Mouse (Mus musculus) midbrain, embryonic 11.5 days (tissue): ENCODE measurements around the gene Prlr. TPM values are rescaled to one million over a fixed set of nuclear protein-coding genes. Genes with fewer than 3 reads are reported as not detected.

Experiments used
- ATAC-seq: fragments of 200-750 bp; cut with Nextera tagmentation; 2 replicates; pipeline ENCODE4 v1.8.0; 2017; ENCODE audit warnings: moderate TSS enrichment, moderate library complexity; ENCODE audit not compliant: low FRiP score
- DNase-seq: peaks from one replicate; pipeline ENCODE4 v3.0.0; 2015; ENCODE audit warnings: low spot score; ENCODE audit errors: missing footprints
- H3K27ac ChIP-seq: fragments of 300-500 bp; sonication (generic); 2 replicates; pipeline ENCODE4 v1.5.1; 2014; ENCODE audit warnings: low read depth, low read length
- H3K27me3 ChIP-seq: fragments of 300-500 bp; sonication (generic); 2 replicates; pipeline ENCODE4 v1.6.1; 2014; ENCODE audit warnings: mild to moderate bottlenecking, low read length, moderate library complexity, mixed read lengths; ENCODE audit not compliant: control insufficient read depth, insufficient read depth
- H3K36me3 ChIP-seq: fragments of 300-500 bp; sonication (generic); 2 replicates; pipeline ENCODE4 v1.6.1; 2014; ENCODE audit warnings: mild to moderate bottlenecking, low read length, moderate library complexity, mixed read lengths; ENCODE audit not compliant: control insufficient read depth, insufficient read depth
- H3K4me1 ChIP-seq: fragments of 300-500 bp; sonication (generic); 2 replicates; pipeline ENCODE4 v1.6.1; 2014; ENCODE audit warnings: low read length; ENCODE audit not compliant: control insufficient read depth, insufficient read depth
- H3K4me2 ChIP-seq: fragments of 300-500 bp; sonication (generic); 2 replicates; pipeline ENCODE4 v1.6.1; 2014; ENCODE audit warnings: mild to moderate bottlenecking, moderate library complexity
- H3K4me3 ChIP-seq: fragments of 300-500 bp; sonication (generic); 2 replicates; pipeline ENCODE4 v1.5.1; 2014; ENCODE audit warnings: low read depth, low read length
- H3K9ac ChIP-seq: fragments of 300-500 bp; sonication (generic); 2 replicates; pipeline ENCODE4 v1.6.1; 2014; ENCODE audit warnings: low read length
- H3K9me3 ChIP-seq: fragments of 300-500 bp; sonication (generic); 2 replicates; pipeline ENCODE4 v1.6.1; 2016; ENCODE audit warnings: low read length; ENCODE audit not compliant: control insufficient read depth
- WGBS: fragments of 180-500 bp; shearing (Covaris S2); extraction: QIAGEN DNeasy Blood & Tissue Kit; methylation state at CpG from one replicate; pipeline ENCODE4 v1.1.7; 2014; 5-methylcytosine and 5-hydroxymethylcytosine counted together
- polyA plus RNA-seq: library from polyadenylated mRNA; unstranded; fragments of >200 nt; fragmentation: Nextera tagmentation; extraction: Ambion mirVana; gene quantifications from 2 replicates; pipeline ENCODE4 v1.2.1, GENCODE M21; 2014

The Prlr gene
- polyA plus RNA-seq, 1 experiment from 2014 or later, result 0.23 TPM

GRCm38 (mm10) chr15:10281546-10281945 is 104.5 kb downstream of the Prlr start:
- no peak overlapping the region for H3K27ac ChIP-seq
- ATAC-seq, result no peak
- H3K4me1 ChIP-seq, result no peaks in the 10 kb centered on the region
- H3K9me3 ChIP-seq, result no peaks in the 10 kb centered on the region
- H3K4me2 ChIP-seq, result no peak overlapping the region
- H3K9ac ChIP-seq, result no peak overlapping the region
- no peak for DNase-seq
- no peak overlapping the region for H3K4me3 ChIP-seq
- no peaks in the 10 kb centered on the region for H3K27me3 ChIP-seq
- 84% methylated on average over 5 of the region's 5 CpGs for WGBS
- H3K36me3 ChIP-seq, result no peaks in the 10 kb centered on the region

GRCm38 (mm10) chr15:10283661-10284060 is 106.6 kb downstream of the Prlr start:
- Histone ChIP-seq H3K27ac (no peak overlapping the region), H3K9me3 (no peaks in the 10 kb centered on the region), H3K4me2 (no peak overlapping the region), H3K9ac (no peak overlapping the region), H3K27me3 (no peaks in the 10 kb centered on the region), H3K36me3 (no peaks in the 10 kb centered on the region), H3K4me1 (no peaks in the 10 kb centered on the region), H3K4me3 (no peak overlapping the region)
- DNase-seq, result no peak
- ATAC-seq, result no peak

GRCm38 (mm10) chr15:10296570-10296969 is 119.5 kb downstream of the Prlr start:
- DNase-seq (no peak), ATAC-seq (no peak)
- Histone ChIP-seq H3K4me3 (no peak overlapping the region), H3K9me3 (no peaks in the 10 kb centered on the region), H3K36me3 (no peaks in the 10 kb centered on the region), H3K9ac (no peak overlapping the region), H3K4me1 (no peaks in the 10 kb centered on the region), H3K27me3 (no peaks in the 10 kb centered on the region), H3K4me2 (no peak overlapping the region), H3K27ac (no peak overlapping the region)
- WGBS, result 82% methylated on average over 1 of the region's 1 CpGs

GRCm38 (mm10) chr15:10298058-10298457 is 121.0 kb downstream of the Prlr start:
- 88% methylated on average over 1 of the region's 1 CpGs for WGBS
- ATAC-seq (no peak), DNase-seq (no peak)
- no peaks in the 10 kb centered on the region for H3K27me3 ChIP-seq
- no peaks in the 10 kb centered on the region for H3K9me3 ChIP-seq
- no peak overlapping the region for H3K9ac ChIP-seq
- no peak overlapping the region for H3K4me3 ChIP-seq
- no peak overlapping the region for H3K4me2 ChIP-seq
- H3K36me3 ChIP-seq, result no peaks in the 10 kb centered on the region
- H3K27ac ChIP-seq, result no peak overlapping the region
- H3K4me1 ChIP-seq, result no peaks in the 10 kb centered on the region

- no peak overlapping the region for H3K9ac ChIP-seq
- H3K4me3 ChIP-seq, result no peak overlapping the region
- 70% methylated on average over 3 of the region's 3 CpGs for WGBS
- H3K27me3 ChIP-seq, result no peaks in the 10 kb centered on the region
- no peak overlapping the region for H3K4me2 ChIP-seq
- no peaks in the 10 kb centered on the region for H3K36me3 ChIP-seq
- DNase-seq (no peak), ATAC-seq (no peak)
- H3K27ac ChIP-seq, result no peak overlapping the region
- H3K9me3 ChIP-seq, result no peaks in the 10 kb centered on the region
- H3K4me1 ChIP-seq, result no peaks in the 10 kb centered on the region
These were observed 122.4 kb downstream of the Prlr start for GRCm38 (mm10) chr15:10299467-10299866.

- 93% methylated on average over 1 of the region's 1 CpGs for WGBS
- ATAC-seq (no peak), DNase-seq (no peak)
These were observed 129.4 kb downstream of the Prlr start for GRCm38 (mm10) chr15:10306461-10306860.

GRCm38 (mm10) chr15:10311826-10312225 is 134.8 kb downstream of the Prlr start:
- no peaks in the 10 kb centered on the region for H3K27me3 ChIP-seq
- no peaks in the 10 kb centered on the region for H3K9me3 ChIP-seq
- 85% methylated on average over 5 of the region's 5 CpGs for WGBS
- H3K4me1 ChIP-seq, result no peaks in the 10 kb centered on the region
- no peak overlapping the region for H3K4me3 ChIP-seq
- no peaks in the 10 kb centered on the region for H3K36me3 ChIP-seq
- H3K27ac ChIP-seq, result no peak overlapping the region
- no peak overlapping the region for H3K4me2 ChIP-seq
- H3K9ac ChIP-seq, result no peak overlapping the region
- DNase-seq (no peak), ATAC-seq (no peak)

More at GRCm38 (mm10) chr15:10306461-10306860, 129.4 kb downstream of the Prlr start:
- no peak overlapping the region for H3K9ac ChIP-seq
- no peak overlapping the region for H3K4me3 ChIP-seq
- no peak overlapping the region for H3K27ac ChIP-seq
- H3K36me3 ChIP-seq, result no peaks in the 10 kb centered on the region
- H3K4me2 ChIP-seq, result no peak overlapping the region
- H3K4me1 ChIP-seq, result no peaks in the 10 kb centered on the region
- H3K9me3 ChIP-seq, result no peaks in the 10 kb centered on the region
- no peaks in the 10 kb centered on the region for H3K27me3 ChIP-seq

- Histone ChIP-seq H3K36me3 (no peaks in the 10 kb centered on the region), H3K4me1 (no peaks in the 10 kb centered on the region), H3K9me3 (no peaks in the 10 kb centered on the region), H3K4me3 (no peak overlapping the region), H3K4me2 (no peak overlapping the region), H3K27ac (no peak overlapping the region), H3K27me3 (no peaks in the 10 kb centered on the region), H3K9ac (no peak overlapping the region)
- DNase-seq (peak; percentile 87), ATAC-seq (peak; percentile 67; the same call in 1 of the 2 replicates)
- 54% methylated on average over 6 of the region's 7 CpGs for WGBS
These were observed 136.8 kb downstream of the Prlr start for GRCm38 (mm10) chr15:10313522-10314455.

- Histone ChIP-seq H3K4me3 (no peak within 1 kb of the TSS), H3K27me3 (no peaks in the 10 kb centered on the region), H3K27ac (no peak within 1 kb of the TSS), H3K9me3 (no peaks in the 10 kb centered on the region), H3K9ac (no peak within 1 kb of the TSS), H3K36me3 (no peaks in the 10 kb centered on the region), H3K4me1 (no peaks in the 10 kb centered on the region), H3K4me2 (no peak within 1 kb of the TSS)
- ATAC-seq (no peak), DNase-seq (no peak)
- WGBS, result 88% methylated on average over 2 of the region's 2 CpGs
These were observed 148.0 kb downstream of the Prlr start, which contains the start of gene Gm21973 for GRCm38 (mm10) chr15:10325080-10325479. Gm21973 (plus strand) TSS chr15:10325380.
